Mouse (Mus musculus) CH12.LX (cell line): ENCODE measurements around the gene Thoc5.

ENCODE experiments used
- CTCF ChIP-seq, 2 experiments: IDR thresholded peaks in 1 of 2; conservative IDR thresholded peaks in 1 of 2; 2 replicates each; pipeline ENCODE4 v1.5.1; 2011 to 2012; ENCODE audit warnings: low read depth in 2 of 2, low read length in 2 of 2, improper control_type of control experiment in 1 of 2, inconsistent platforms in 1 of 2, mild to moderate bottlenecking in 1 of 2, moderate library complexity in 1 of 2
- MAFK ChIP-seq: IDR thresholded peaks from 2 replicates; pipeline ENCODE4 v1.6.1; 2011; ENCODE audit warnings: low read length, improper control_type of control experiment; ENCODE audit not compliant: insufficient replicate concordance
- MAZ ChIP-seq: IDR thresholded peaks from 2 replicates; pipeline ENCODE4 v1.6.1; 2012; ENCODE audit warnings: low read depth, mild to moderate bottlenecking, inconsistent platforms, low read length, improper control_type of control experiment, moderate library complexity
- POLR2A ChIP-seq: IDR thresholded peaks from 2 replicates; pipeline ENCODE4 v1.6.1; 2011; ENCODE audit warnings: low read depth, mild to moderate bottlenecking, improper control_type of control experiment, low read length
- POLR2AphosphoS2 ChIP-seq: IDR thresholded peaks from 2 replicates; pipeline ENCODE4 v1.6.1; 2011; ENCODE audit warnings: low read depth, low read length, improper control_type of control experiment
- RAD21 ChIP-seq: IDR thresholded peaks from 2 replicates; pipeline ENCODE4 v1.6.1; 2011; ENCODE audit warnings: low read depth, mild to moderate bottlenecking, low read length, improper control_type of control experiment, moderate library complexity
- RCOR1 ChIP-seq: conservative IDR thresholded peaks from 2 replicates; pipeline ENCODE4 v1.6.1; 2012; ENCODE audit warnings: low read depth, mild to moderate bottlenecking, inconsistent platforms, low read length, improper control_type of control experiment
- SMC3 ChIP-seq: IDR thresholded peaks from 2 replicates; pipeline ENCODE4 v1.6.1; 2011; ENCODE audit warnings: low read depth, low read length, improper control_type of control experiment
- USF1 ChIP-seq: IDR thresholded peaks from 2 replicates; pipeline ENCODE4 v1.6.1; 2014; ENCODE audit warnings: low read depth, mild to moderate bottlenecking, inconsistent platforms, low read length, improper control_type of control experiment
- ZKSCAN1 ChIP-seq: IDR thresholded peaks from 2 replicates; pipeline ENCODE4 v1.6.1; 2012; ENCODE audit warnings: low read depth, inconsistent platforms, low read length, improper control_type of control experiment, borderline replicate concordance
- ZMIZ1 ChIP-seq: IDR thresholded peaks from 2 replicates; pipeline ENCODE4 v1.6.1; 2012; ENCODE audit warnings: low read depth, mild to moderate bottlenecking, inconsistent platforms, low read length, improper control_type of control experiment

DNA sequence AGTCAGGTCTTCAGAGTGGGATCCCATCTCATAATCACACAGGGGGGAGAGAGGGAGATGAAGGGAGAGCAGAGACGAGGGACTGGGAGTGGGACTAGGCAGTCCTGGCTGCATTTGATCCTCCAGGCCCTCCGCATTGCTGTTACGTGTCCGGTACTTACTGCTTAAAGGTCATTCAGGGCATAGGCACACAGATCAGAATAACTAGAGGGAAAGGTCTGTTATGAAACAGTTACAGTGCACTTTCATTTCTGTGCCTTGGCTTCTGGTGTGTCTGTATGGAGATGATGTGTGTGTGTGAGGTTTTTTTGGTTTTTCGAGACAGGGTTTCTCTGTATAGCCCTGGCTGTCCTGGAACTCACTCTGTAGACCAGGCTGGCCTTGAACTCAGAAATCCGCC is 11.1 kb downstream of the Thoc5 start:
- no peak for TF ChIP-seq MAZ
- TF ChIP-seq POLR2AphosphoS2: no peak
- TF ChIP-seq CTCF (conservative IDR thresholded peaks at IDR 0.05 in 1 of 2, IDR thresholded peaks at IDR 0.05 in 1 of 2; ENCODE audit: low read depth in 2 of 2, low read length in 2 of 2): no peak
- no peak for TF ChIP-seq RCOR1
- TF ChIP-seq RAD21: no peak
- TF ChIP-seq POLR2A: no peak
- TF ChIP-seq MAFK: no peak
- no peak for TF ChIP-seq USF1
- no peak for TF ChIP-seq ZKSCAN1
- no peak for TF ChIP-seq SMC3
- TF ChIP-seq ZMIZ1: no peak
